Mouse (Mus musculus): ENCODE measurements around the gene Tgoln1. TPM values are rescaled to one million over a fixed set of nuclear protein-coding genes. Genes with fewer than 3 reads are reported as not detected.

Tgoln1 gene
- polyA plus RNA-seq, 1 experiment: 66.5 TPM

DNA sequence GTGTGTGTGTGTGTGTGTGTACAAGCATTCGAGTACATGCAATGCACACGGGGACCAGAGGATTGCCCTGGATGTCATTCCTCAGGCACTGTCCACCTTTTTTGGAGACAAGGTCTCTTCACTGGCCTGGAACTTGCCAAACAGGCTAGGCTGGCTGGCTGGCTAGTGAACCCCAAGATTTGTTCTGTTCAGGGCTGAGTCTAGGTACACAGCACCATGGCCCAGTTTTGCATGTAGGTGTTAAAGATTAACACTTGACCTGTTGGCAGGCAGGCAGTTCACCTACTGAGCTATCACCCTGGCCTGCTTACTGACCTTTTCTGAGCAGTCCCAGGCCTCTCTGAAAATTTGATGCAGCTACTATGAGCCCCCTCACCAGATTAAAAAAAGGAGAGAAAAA lies 13.6 kb upstream of the Tgoln1 start:
- no peak for DNase-seq (ENCODE audit: low read depth)

- DNase-seq (ENCODE audit: low read depth): no peak
These were observed 10.5 kb upstream of the Tgoln1 start for GRCm38 (mm10) chr6:72627276-72627675.

- no peak for DNase-seq (ENCODE audit: low read depth)
These were observed 9.6 kb upstream of the Tgoln1 start for GRCm38 (mm10) chr6:72626391-72626790.

DNA sequence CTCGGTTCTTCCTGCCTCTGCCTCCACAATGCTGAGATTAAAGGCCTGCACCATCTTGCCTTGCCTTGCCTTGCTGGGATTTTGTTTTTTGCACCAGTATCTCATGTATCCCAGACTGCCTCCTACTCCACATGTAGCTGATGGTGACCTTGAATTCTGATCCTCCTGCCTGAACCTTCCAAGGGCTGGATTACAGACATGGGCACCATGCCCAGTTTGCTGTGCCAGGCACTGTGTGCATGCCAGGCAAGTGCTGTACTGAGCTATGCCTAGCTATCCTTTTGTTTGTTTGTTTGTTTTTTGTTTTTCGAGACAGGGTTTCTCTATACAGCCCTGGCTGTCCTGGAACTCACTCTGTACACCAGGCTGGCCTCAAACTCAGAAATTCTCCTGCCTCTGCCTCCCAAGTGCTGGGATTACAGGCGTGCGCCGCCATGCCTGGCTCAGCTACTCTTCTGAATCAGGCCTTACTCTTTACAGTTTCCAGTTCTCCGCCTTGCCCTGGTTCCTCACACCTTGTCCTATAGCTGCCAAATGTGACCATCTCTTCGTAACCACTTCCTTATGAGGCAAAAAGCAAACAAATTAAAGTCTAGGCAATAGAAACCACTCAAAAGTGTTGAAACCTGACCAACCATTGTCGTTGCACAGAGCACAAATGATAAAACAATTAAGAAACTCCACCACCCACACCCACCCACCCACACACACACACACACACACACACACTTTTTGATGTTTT lies 7.0 kb upstream of the Tgoln1 start:
- no peak for DNase-seq (ENCODE audit: low read depth)

DNA sequence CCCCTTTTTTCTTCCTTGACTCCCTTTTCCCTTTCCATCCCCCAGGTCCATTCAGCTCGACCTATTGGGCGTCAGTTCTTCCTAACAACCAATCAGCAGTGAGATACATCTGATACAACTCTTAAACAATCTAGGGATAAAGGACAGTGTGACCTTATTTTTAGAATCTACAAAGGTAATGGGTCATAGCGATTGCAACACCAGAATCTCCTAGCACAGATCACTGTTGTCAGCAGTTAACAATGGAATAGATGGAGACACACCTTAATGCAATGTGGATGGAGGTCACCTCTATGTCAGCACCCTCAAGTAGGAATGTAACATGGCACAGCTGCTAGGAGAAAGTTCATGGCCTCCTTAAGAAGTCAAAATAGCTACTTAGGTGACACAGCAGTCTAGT lies 6.1 kb upstream of the Tgoln1 start:
- DNase-seq (ENCODE audit: low read depth): no peak

GRCm38 (mm10) chr6:72620920-72621319 lies 4.1 kb upstream of the Tgoln1 start:
- no peak for DNase-seq (ENCODE audit: low read depth)

- no peak for DNase-seq (ENCODE audit: low read depth)
These were observed 3.1 kb upstream of the Tgoln1 start for GRCm38 (mm10) chr6:72619734-72620532.

DNA sequence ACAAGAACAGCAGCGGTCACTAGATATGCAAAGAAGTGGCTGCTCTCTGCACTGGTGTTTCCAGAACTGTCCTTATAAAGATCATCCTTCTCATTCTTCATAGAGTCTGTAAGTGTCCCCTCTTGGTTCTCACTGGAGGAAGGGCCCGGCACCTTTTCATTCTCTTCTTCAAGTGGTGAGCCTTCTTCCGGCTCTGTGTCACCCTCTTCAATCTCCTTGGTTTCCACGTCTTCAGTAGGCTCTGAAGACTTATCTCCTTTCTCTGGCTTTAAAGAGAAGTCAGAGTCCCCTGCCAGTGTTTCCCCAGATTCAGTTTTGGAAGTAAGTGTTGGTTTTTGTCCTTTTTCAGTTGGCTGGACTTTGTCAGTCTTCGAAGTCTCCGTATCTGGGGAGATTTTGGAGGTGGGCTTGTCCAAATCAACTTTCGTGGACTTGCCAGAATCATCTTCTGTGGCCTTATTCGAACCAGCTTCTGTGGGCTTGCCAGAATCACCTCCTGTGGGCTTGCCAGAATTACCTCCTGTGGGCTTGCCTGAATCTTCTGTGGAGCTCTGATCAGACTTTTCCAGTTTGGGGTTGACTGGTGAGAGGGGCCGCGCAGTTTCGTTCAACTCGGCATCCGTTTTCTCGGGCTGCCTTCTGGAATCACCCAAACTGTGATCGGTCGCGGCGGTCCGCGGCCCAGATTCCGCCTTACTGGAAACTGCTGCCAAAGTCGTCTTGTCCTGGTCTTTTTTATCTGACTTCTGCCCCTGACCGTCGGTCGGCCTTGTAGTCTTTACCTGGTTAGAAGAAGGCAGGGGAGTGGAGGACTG lies 1.0 kb downstream of the Tgoln1 start:
- DNase-seq (ENCODE audit: low read depth): no peak

- DNase-seq (ENCODE audit: low read depth): no peak
These were observed 1.6 kb downstream of the Tgoln1 start for GRCm38 (mm10) chr6:72615151-72615550.

DNA sequence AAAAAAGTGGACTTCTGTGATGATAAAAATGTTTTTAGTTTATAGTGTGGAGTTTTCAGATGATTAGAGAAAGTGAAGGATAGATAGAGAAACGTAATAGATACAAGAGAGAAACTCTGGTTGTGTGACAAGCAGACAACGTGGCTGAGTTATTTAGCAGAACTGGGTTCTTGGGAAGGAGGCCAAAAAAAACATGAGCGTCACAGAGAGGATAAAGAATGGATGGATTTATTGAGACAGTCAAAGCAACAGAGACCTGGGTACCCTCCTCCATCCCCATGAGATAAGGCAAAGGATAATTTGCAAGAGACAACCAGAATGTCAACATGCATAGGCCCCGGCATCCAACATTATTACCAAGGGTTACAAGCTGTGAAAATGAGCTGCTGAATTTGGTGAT lies 6.5 kb downstream of the Tgoln1 start:
- DNase-seq (ENCODE audit: low read depth): no peak

DNA sequence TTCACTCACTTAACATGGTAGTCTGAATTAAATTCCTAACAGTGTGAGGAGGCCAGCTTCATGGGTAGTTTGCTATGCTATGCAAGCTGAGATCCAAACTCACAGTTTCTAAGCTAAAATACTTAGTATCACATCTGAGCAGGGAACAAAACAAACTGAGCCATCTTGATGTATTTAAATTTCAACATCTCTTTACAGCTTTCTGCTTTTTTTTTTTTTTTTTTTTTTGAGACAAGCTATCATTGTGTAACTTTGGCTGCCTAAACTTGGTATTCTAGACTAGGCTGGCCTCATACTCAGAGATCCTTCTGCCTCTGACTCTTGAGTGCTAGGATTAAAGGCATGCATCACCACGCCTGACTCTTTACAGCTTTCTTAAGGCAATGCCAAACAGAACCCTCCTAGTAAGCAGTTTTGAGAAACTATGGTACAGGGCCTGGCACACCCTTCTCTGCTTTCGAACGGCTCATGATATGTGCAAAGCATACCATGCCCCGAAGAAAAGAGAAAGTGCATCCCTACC lies 8.1 kb downstream of the Tgoln1 start:
- DNase-seq (ENCODE audit: low read depth): no peak

DNA sequence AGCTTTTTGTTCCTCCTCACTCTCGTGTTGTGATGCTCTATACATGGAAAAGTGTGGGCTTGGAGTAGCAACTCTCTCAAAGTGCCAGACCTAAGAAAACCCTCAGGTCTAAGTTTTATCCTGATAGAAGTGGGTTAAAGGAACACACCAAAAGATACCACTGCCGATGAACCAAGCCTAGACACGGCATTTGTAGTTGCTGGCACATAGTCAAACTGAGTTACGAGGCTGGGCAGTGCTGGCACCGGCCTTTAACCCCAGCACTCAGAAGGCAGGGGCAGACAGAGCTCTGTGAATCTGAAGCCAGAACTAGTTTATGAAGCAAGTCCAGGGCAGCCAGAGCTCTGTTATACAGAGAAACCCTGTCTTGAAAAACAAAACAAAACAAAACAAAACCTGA lies 9.1 kb downstream of the Tgoln1 start:
- no peak for DNase-seq (ENCODE audit: low read depth)

DNA sequence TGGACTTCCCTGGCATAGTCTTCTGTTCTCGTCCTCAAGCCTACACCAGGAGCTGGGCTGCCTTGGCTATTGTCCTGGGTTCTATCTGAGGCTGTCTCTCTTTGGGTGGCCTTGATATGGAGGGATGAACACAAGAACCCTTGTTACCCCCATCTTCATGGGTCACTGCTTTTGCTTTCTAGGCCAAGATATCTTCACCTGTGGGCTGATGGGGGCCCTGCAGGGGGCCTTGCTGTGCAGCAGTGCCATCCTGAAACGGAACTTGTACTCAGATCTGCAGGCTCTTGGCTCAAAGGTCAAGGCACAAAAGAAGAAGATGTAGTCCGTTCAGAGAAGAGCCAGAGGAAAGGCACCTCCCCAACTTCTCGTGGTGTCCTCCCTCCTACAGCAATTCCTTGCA lies 9.7 kb downstream of the Tgoln1 start:
- no peak for DNase-seq (ENCODE audit: low read depth)

DNA sequence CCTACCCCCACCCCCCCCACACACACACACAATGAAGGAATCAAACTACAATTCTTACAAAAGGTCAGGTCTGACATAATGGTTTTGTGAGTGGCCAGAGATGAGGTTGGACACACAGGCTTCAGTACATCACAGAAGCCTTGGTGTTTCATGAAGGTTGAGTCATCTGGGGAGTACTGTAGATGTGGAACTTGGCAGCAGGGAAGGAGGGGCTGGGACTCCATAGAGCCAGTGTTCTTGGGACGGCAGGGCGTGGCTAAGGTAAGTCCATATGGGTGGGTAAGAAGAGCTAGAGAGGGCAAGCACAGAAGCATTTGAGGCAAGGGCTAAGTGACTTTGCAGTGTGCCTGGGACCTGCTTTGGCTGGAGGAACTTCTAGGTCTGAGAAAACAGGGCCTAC lies 12.7 kb downstream of the Tgoln1 start:
- DNase-seq (ENCODE audit: low read depth): no peak

GRCm38 (mm10) chr6:72601732-72602131 lies 15.1 kb downstream of the Tgoln1 start:
- DNase-seq (ENCODE audit: low read depth): no peak

DNA sequence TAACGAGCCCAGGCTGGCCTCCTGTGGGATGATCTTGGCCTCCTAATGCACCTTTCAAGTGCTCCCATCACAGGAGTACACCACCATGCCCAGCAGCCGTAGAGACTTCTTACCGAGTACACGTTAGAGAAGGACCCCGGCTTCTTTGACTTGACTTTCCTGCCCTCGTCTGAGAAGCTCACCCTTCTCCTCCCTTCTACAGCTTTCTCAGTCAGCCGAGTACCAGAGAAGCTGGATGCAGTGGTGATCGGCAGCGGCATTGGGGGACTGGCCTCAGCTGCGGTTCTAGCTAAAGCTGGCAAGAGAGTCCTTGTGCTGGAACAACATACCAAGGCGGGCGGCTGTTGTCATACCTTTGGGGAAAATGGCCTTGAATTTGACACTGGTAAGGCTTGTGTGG lies 16.0 kb downstream of the Tgoln1 start:
- no peak for DNase-seq (ENCODE audit: low read depth)

GRCm38 (mm10) chr6:72600216-72600615 lies 16.6 kb downstream of the Tgoln1 start:
- DNase-seq (ENCODE audit: low read depth): no peak

- DNase-seq (ENCODE audit: low read depth): no peak
These were observed 17.8 kb downstream of the Tgoln1 start for GRCm38 (mm10) chr6:72598791-72599557.

DNA sequence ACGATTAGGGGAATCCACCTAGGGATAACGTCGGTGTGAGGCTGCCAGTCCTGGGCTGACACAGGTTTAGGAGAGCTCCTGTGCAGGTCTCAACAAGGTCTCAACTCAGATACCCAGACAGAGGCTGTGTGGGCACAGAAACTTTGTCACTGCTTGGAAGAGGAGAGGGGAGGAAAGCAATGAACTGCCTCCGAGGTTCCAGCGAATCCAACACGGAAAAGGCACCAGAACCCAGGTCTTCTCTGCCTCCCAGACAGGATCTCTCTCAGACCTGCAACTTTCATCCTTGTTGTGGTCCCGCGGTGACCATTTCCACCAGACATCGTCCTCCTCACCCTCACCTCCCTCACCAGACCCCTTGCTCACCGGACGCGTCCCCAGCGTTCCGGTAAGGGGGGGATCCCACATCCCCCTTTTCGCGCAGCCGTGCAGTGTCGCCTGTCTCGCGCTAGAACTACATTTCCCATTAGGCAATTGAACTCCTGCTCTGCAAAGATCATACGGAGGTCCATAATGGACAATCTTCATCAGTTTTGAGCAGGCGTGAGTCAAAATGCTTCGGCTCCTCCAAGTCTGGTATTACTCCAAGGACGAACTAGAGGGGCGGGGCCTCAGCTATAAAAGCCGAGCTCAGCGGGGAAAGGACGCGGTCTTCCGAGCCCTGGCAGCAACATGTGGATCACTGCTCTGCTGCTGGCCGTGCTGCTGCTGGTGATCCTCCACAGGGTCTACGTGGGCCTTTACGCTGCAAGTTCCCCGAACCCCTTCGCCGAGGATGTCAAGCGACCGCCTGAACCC lies 18.6 kb downstream of the Tgoln1 start, which contains the start of the genes Elmod3 and Retsat:
TSS of gene Elmod3 (minus strand) at position 458 of the 798 bp plus-strand sequence.
TSS of gene Retsat (plus strand) at position 520 of the 798 bp plus-strand sequence.
- DNase-seq (ENCODE audit: low read depth): peak; percentile 98

Data from gonadal fat pad, adult 2 months (tissue).